Mouse (Mus musculus) limb, embryonic 12.5 days (tissue): ENCODE results near the gene Vps72. TPM values are rescaled to one million over a fixed set of nuclear protein-coding genes. Genes with fewer than 3 reads are reported as not detected.

Experiments
- ATAC-seq: fragments of 200-750 bp; cut with Nextera tagmentation; 2 replicates; pipeline ENCODE4 v1.8.0; 2017; ENCODE audit warnings: low read depth, moderate TSS enrichment; ENCODE audit not compliant: insufficient number of reproducible peaks, insufficient read depth, low FRiP score, low TSS enrichment
- H3K27ac ChIP-seq: fragments of 300-500 bp; sonication (generic); 2 replicates; pipeline ENCODE4 v1.5.1; 2016; ENCODE audit warnings: mild to moderate bottlenecking, moderate library complexity
- H3K27me3 ChIP-seq: fragments of 300-500 bp; sonication (generic); 2 replicates; pipeline ENCODE4 v1.6.1; 2016; ENCODE audit warnings: mild to moderate bottlenecking, moderate library complexity
- H3K36me3 ChIP-seq: fragments of 300-500 bp; sonication (generic); 2 replicates; pipeline ENCODE4 v1.6.1; 2016; ENCODE audit warnings: mild to moderate bottlenecking, moderate library complexity
- H3K4me1 ChIP-seq: fragments of 300-500 bp; sonication (generic); replicated peaks from 2 replicates; pipeline ENCODE4 v1.6.1; 2016
- H3K4me2 ChIP-seq: fragments of 300-500 bp; sonication (generic); 2 replicates; pipeline ENCODE4 v1.6.1; 2016; ENCODE audit warnings: mild to moderate bottlenecking, moderate library complexity
- H3K4me3 ChIP-seq: fragments of 300-500 bp; sonication (generic); replicated peaks from 2 replicates; pipeline ENCODE4 v1.5.1; 2016; ENCODE audit warnings: mild to moderate bottlenecking
- H3K9ac ChIP-seq: fragments of 300-500 bp; sonication (generic); replicated peaks from 2 replicates; pipeline ENCODE4 v1.6.1; 2016; ENCODE audit warnings: mild to moderate bottlenecking, moderate library complexity
- H3K9me3 ChIP-seq: fragments of 300-500 bp; sonication (generic); 2 replicates; pipeline ENCODE4 v1.6.1; 2016; ENCODE audit warnings: mild to moderate bottlenecking, moderate library complexity
- WGBS: fragments of 180-500 bp; shearing (Covaris S2); methylation state at CpG from one replicate; pipeline ENCODE4 v1.1.7; 2016; 5-methylcytosine and 5-hydroxymethylcytosine counted together
- polyA plus RNA-seq: library from polyadenylated mRNA; unstranded; fragments of >200 nt; fragmentation: Nextera tagmentation; extraction: Ambion mirVana; gene quantifications from 2 replicates; pipeline ENCODE4 v1.2.1, GENCODE M21; 2016

The Vps72 gene
- 241 and 245 TPM in 2 replicates for polyA plus RNA-seq

- Histone ChIP-seq H3K4me3 (peak within 1 kb of the TSS; percentile 76), H3K36me3 (peaks cover 17% of the 10 kb centered on the region), H3K27ac (peak within 1 kb of the TSS; percentile 97), H3K9ac (peak within 1 kb of the TSS; percentile 90), H3K27me3 (no peaks in the 10 kb centered on the region), H3K9me3 (no peaks in the 10 kb centered on the region), H3K4me1 (peaks cover 9% of the 10 kb centered on the region), H3K4me2 (peak within 1 kb of the TSS; percentile 40)
- under 1% methylated on average over 54 of the region's 54 CpGs for WGBS
- ATAC-seq = peak; percentile 64
Observed at GRCm38 (mm10) chr3:95110911-95111726, at the start of gene Vps72. Vps72 (plus strand) TSS chr3:95111022.

GRCm38 (mm10) chr3:95063741-95064140, 47.1 kb upstream of the Vps72 start:
- Histone ChIP-seq H3K4me3 (no peak overlapping the region), H3K9me3 (no peaks in the 10 kb centered on the region), H3K9ac (no peak overlapping the region), H3K27me3 (no peaks in the 10 kb centered on the region), H3K27ac (no peak overlapping the region), H3K4me1 (no peaks in the 10 kb centered on the region), H3K4me2 (no peak overlapping the region), H3K36me3 (peaks cover 97% of the 10 kb centered on the region)
- no peak for ATAC-seq
- WGBS = 95% methylated on average over 4 of the region's 4 CpGs

GRCm38 (mm10) chr3:95065553-95065952, 45.3 kb upstream of the Vps72 start:
- no peaks in the 10 kb centered on the region for H3K27me3 ChIP-seq
- no peaks in the 10 kb centered on the region for H3K4me1 ChIP-seq
- no peak overlapping the region for H3K4me3 ChIP-seq
- H3K36me3 ChIP-seq = peaks cover 97% of the 10 kb centered on the region
- H3K9me3 ChIP-seq = no peaks in the 10 kb centered on the region
- H3K4me2 ChIP-seq = no peak overlapping the region
- WGBS = 91% methylated on average over 1 of the region's 1 CpGs
- no peak for ATAC-seq
- H3K27ac ChIP-seq = no peak overlapping the region
- H3K9ac ChIP-seq = no peak overlapping the region

GRCm38 (mm10) chr3:95066095-95066494, 44.7 kb upstream of the Vps72 start:
- H3K9me3 ChIP-seq = no peaks in the 10 kb centered on the region
- no peak overlapping the region for H3K4me2 ChIP-seq
- H3K4me3 ChIP-seq = no peak overlapping the region
- no peaks in the 10 kb centered on the region for H3K27me3 ChIP-seq
- no peak overlapping the region for H3K27ac ChIP-seq
- WGBS = 91% methylated on average over 6 of the region's 6 CpGs
- no peak overlapping the region for H3K9ac ChIP-seq
- ATAC-seq = no peak
- H3K4me1 ChIP-seq = no peaks in the 10 kb centered on the region
- H3K36me3 ChIP-seq = peaks cover 97% of the 10 kb centered on the region

GRCm38 (mm10) chr3:95066570-95066969, 44.3 kb upstream of the Vps72 start:
- H3K36me3 ChIP-seq = peaks cover 97% of the 10 kb centered on the region
- WGBS = 91% methylated on average over 11 of the region's 11 CpGs

GRCm38 (mm10) chr3:95071606-95072005, 39.2 kb upstream of the Vps72 start:
- Histone ChIP-seq H3K4me1 (no peaks in the 10 kb centered on the region), H3K9me3 (no peaks in the 10 kb centered on the region), H3K9ac (no peak overlapping the region), H3K4me2 (no peak overlapping the region), H3K36me3 (peaks cover 92% of the 10 kb centered on the region), H3K27me3 (no peaks in the 10 kb centered on the region), H3K4me3 (no peak overlapping the region), H3K27ac (no peak overlapping the region)
- 94% methylated on average over 2 of the region's 2 CpGs for WGBS
- ATAC-seq = no peak

More at GRCm38 (mm10) chr3:95066570-95066969, 44.3 kb upstream of the Vps72 start:
- no peaks in the 10 kb centered on the region for H3K9me3 ChIP-seq
- H3K4me3 ChIP-seq = no peak overlapping the region
- ATAC-seq = no peak
- H3K4me1 ChIP-seq = no peaks in the 10 kb centered on the region
- no peak overlapping the region for H3K4me2 ChIP-seq
- H3K27me3 ChIP-seq = no peaks in the 10 kb centered on the region
- H3K27ac ChIP-seq = no peak overlapping the region
- no peak overlapping the region for H3K9ac ChIP-seq

- H3K4me3 ChIP-seq = no peak overlapping the region
- H3K27ac ChIP-seq = no peak overlapping the region
- WGBS = 97% methylated on average over 1 of the region's 1 CpGs
- no peak overlapping the region for H3K4me2 ChIP-seq
- H3K9me3 ChIP-seq = no peaks in the 10 kb centered on the region
- no peaks in the 10 kb centered on the region for H3K27me3 ChIP-seq
- peaks cover 15% of the 10 kb centered on the region; the same call in 1 of the 2 replicates for H3K36me3 ChIP-seq
- no peaks in the 10 kb centered on the region; the same call in 1 of the 2 replicates for H3K4me1 ChIP-seq
- no peak overlapping the region for H3K9ac ChIP-seq
- no peak for ATAC-seq
Observed at GRCm38 (mm10) chr3:95088071-95088470, 22.8 kb upstream of the Vps72 start.

GRCm38 (mm10) chr3:95100854-95101253, 10.0 kb upstream of the Vps72 start:
- WGBS = 17% methylated on average over 2 of the region's 2 CpGs
- H3K4me1 ChIP-seq = peaks cover 11% of the 10 kb centered on the region
- no peak overlapping the region for H3K27ac ChIP-seq
- no peak overlapping the region for H3K4me2 ChIP-seq
- no peaks in the 10 kb centered on the region for H3K27me3 ChIP-seq
- peaks cover 32% of the 10 kb centered on the region for H3K36me3 ChIP-seq
- H3K4me3 ChIP-seq = no peak overlapping the region
- no peak overlapping the region for H3K9ac ChIP-seq
- no peak for ATAC-seq
- no peaks in the 10 kb centered on the region for H3K9me3 ChIP-seq

- ATAC-seq = no peak
- peaks cover 11% of the 10 kb centered on the region for H3K4me1 ChIP-seq
- H3K4me2 ChIP-seq = peak overlapping the region; percentile 80
- peak overlapping the region; percentile 98 for H3K4me3 ChIP-seq
- 66% methylated on average over 4 of the region's 4 CpGs for WGBS
- no peaks in the 10 kb centered on the region for H3K27me3 ChIP-seq
- peaks cover 9% of the 10 kb centered on the region; the same call in 1 of the 2 replicates for H3K36me3 ChIP-seq
- H3K27ac ChIP-seq = no peak overlapping the region
- peak overlapping the region; percentile 95 for H3K9ac ChIP-seq
- H3K9me3 ChIP-seq = no peaks in the 10 kb centered on the region
Observed at GRCm38 (mm10) chr3:95105121-95105520, 5.7 kb upstream of the Vps72 start.

- H3K9ac ChIP-seq = peak overlapping the region; percentile 95
- peak overlapping the region; percentile 80 for H3K4me2 ChIP-seq
- no peaks in the 10 kb centered on the region for H3K9me3 ChIP-seq
- H3K27me3 ChIP-seq = no peaks in the 10 kb centered on the region
- 3% methylated on average over 16 of the region's 16 CpGs for WGBS
- peak overlapping the region; percentile 98 for H3K4me3 ChIP-seq
- H3K36me3 ChIP-seq = peaks cover 9% of the 10 kb centered on the region; the same call in 1 of the 2 replicates
- no peak for ATAC-seq
- peaks cover 11% of the 10 kb centered on the region for H3K4me1 ChIP-seq
- H3K27ac ChIP-seq = peak overlapping the region; percentile 90
Observed at GRCm38 (mm10) chr3:95105586-95106337, 5.1 kb upstream of the Vps72 start.
